Mouse (Mus musculus): Measurements from ENCODE around the gene Rec114.

GRCm38 (mm10) chr9:58657735-58658512, 85.8 kb downstream of the Rec114 start:
- TF ChIP-seq POLR2A (IDR thresholded peaks at IDR 0.05; ENCODE audit: low read depth, low read length) (no peak), CTCF (IDR thresholded peaks at IDR 0.05; ENCODE audit: borderline replicate concordance, insufficient read depth, low read length) (no peak)
